Mouse (Mus musculus): ENCODE data around the gene Camkmt.

DNA sequence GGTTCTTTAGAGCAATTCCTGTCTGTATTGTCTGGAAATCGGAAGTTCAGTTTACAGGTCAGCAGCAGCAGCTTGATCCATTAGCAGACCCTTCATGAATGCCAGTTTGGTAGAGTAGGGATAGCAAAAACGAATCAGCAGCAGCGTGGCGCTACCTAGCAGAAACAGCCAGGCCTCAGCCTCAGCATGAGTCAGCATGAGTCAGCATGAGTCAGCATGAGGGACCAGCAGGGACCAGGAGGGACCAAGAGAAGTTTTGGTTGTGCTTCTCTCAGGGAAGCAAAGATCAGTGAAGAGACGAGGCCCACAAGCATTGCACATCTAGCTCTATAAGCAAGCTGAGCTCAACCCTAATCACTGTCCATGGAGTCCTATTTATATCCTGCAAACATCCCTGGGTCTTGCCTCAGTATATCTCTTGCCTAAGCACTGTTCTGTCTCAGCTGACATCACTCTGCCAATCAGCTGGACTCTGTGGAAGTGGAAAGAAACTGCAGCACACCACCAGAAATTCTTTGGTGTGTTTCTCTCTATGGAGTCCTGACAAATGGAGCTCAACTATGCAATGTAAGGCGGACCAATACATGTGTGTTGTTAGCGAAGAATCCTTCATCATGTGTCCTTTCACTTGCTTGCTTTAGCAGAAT is 8.4 kb downstream of the Camkmt start:
- no peak for TF ChIP-seq CTCF (IDR thresholded peaks at IDR 0.05; ENCODE audit: extremely low read depth, insufficient read length, insufficient replicate concordance, low read depth, low read length)
- no peak for TF ChIP-seq POLR2A (IDR thresholded peaks at IDR 0.05; ENCODE audit: low read depth, low read length)

Data from small intestine, adult 2 months (tissue).